Mouse (Mus musculus) intestine, postnatal 0 days (tissue): Measurements from ENCODE around the gene Crim1. TPM values are rescaled to one million over a fixed set of nuclear protein-coding genes. Genes with fewer than 3 reads are reported as not detected.

Experiments
- ATAC-seq: fragments of 200-750 bp; cut with Nextera tagmentation; 2 replicates; pipeline ENCODE4 v1.8.0; 2017; ENCODE audit warnings: mild to moderate bottlenecking, moderate TSS enrichment, moderate library complexity
- H3K27ac ChIP-seq: fragments of 300-500 bp; sonication (generic); 2 replicates; pipeline ENCODE4 v1.5.1; 2014; ENCODE audit warnings: mild to moderate bottlenecking, low read depth, low read length, moderate library complexity
- H3K27me3 ChIP-seq: fragments of 300-500 bp; sonication (generic); replicated peaks from 2 replicates; pipeline ENCODE4 v1.6.1; 2014; ENCODE audit warnings: low read length, mixed read lengths; ENCODE audit not compliant: control insufficient read depth, insufficient read depth
- H3K36me3 ChIP-seq: fragments of 300-500 bp; sonication (generic); 2 replicates; pipeline ENCODE4 v1.6.1; 2014; ENCODE audit warnings: mild to moderate bottlenecking, moderate library complexity; ENCODE audit not compliant: control insufficient read depth, insufficient read depth
- H3K4me1 ChIP-seq: fragments of 300-500 bp; sonication (generic); replicated peaks from 2 replicates; pipeline ENCODE4 v1.6.1; 2014; ENCODE audit warnings: antibody characterized with exemption, low read length, mixed read lengths; ENCODE audit not compliant: control insufficient read depth, insufficient read depth
- H3K4me2 ChIP-seq: fragments of 300-500 bp; sonication (generic); replicated peaks from 2 replicates; pipeline ENCODE4 v1.6.1; 2014; ENCODE audit warnings: low read depth, mild to moderate bottlenecking, moderate library complexity
- H3K4me3 ChIP-seq: fragments of 300-500 bp; sonication (generic); 2 replicates; pipeline ENCODE4 v1.5.1; 2014; ENCODE audit warnings: low read depth, low read length
- H3K9ac ChIP-seq: fragments of 300-500 bp; sonication (generic); 2 replicates; pipeline ENCODE4 v1.6.1; 2014; ENCODE audit warnings: mild to moderate bottlenecking, low read depth, low read length
- H3K9me3 ChIP-seq: fragments of 300-500 bp; sonication (generic); 2 replicates; pipeline ENCODE4 v1.6.1; 2016; ENCODE audit warnings: mixed run types; ENCODE audit not compliant: control insufficient read depth
- CTCF ChIP-seq: sonication (generic); IDR thresholded peaks from 2 replicates; pipeline ENCODE4 v1.5.1; 2016; ENCODE audit warnings: low read depth, mild to moderate bottlenecking, control low read depth, antibody characterized with exemption, moderate library complexity
- WGBS: fragments of 180-500 bp; shearing (Covaris S2); extraction: QIAGEN DNeasy Blood & Tissue Kit; methylation state at CpG from one replicate; pipeline ENCODE4 v1.1.7; 2014; 5-methylcytosine and 5-hydroxymethylcytosine counted together
- polyA plus RNA-seq: library from polyadenylated mRNA; unstranded; fragments of >200 nt; fragmentation: Nextera tagmentation; extraction: Ambion mirVana; gene quantifications from 2 replicates; pipeline ENCODE4 v1.2.1, GENCODE M21; 2015

Gene Crim1
- polyA plus RNA-seq, 1 experiment from 2014 or later, result 7.7 TPM

- Histone ChIP-seq H3K4me2 (peak overlapping the region; percentile 46; the same call in 1 of the 2 replicates), H3K9me3 (no peaks in the 10 kb centered on the region), H3K27me3 (no peaks in the 10 kb centered on the region), H3K27ac (peak overlapping the region; percentile 80), H3K4me3 (no peak overlapping the region), H3K9ac (no peak overlapping the region), H3K36me3 (no peaks in the 10 kb centered on the region), H3K4me1 (no peaks in the 10 kb centered on the region; the same call in none of the 2 replicates)
- 37% methylated on average over 7 of the region's 7 CpGs for WGBS
- ATAC-seq, result peak; percentile 94
- no peak for TF ChIP-seq CTCF
Measured at GRCm38 (mm10) chr17:78273875-78274274, 73.8 kb downstream of the Crim1 start.

- H3K36me3 ChIP-seq, result no peaks in the 10 kb centered on the region
- no peaks in the 10 kb centered on the region; the same call in none of the 2 replicates for H3K4me1 ChIP-seq
- H3K9ac ChIP-seq, result 0 out of 2 replicates have a peak overlapping the region, but pooled peaks have one; percentile 4
- no peak overlapping the region; the same call in 1 of the 2 replicates for H3K4me3 ChIP-seq
- no peaks in the 10 kb centered on the region for H3K27me3 ChIP-seq
- no peaks in the 10 kb centered on the region for H3K9me3 ChIP-seq
- peak overlapping the region; percentile 46; the same call in 1 of the 2 replicates for H3K4me2 ChIP-seq
- ATAC-seq, result no peak
- peak overlapping the region; percentile 80 for H3K27ac ChIP-seq
- no peak for TF ChIP-seq CTCF
- WGBS, result 53% methylated on average over 7 of the region's 7 CpGs
Measured at GRCm38 (mm10) chr17:78274609-78275506, 74.8 kb downstream of the Crim1 start.

- H3K4me2 ChIP-seq, result no peak overlapping the region
- H3K4me3 ChIP-seq, result no peak overlapping the region
- no peaks in the 10 kb centered on the region for H3K27me3 ChIP-seq
- no peak for TF ChIP-seq CTCF
- no peaks in the 10 kb centered on the region for H3K36me3 ChIP-seq
- WGBS, result 44% methylated on average over 4 of the region's 4 CpGs
- no peak overlapping the region for H3K9ac ChIP-seq
- ATAC-seq, result no peak
- H3K27ac ChIP-seq, result no peak overlapping the region
- H3K4me1 ChIP-seq, result no peaks in the 10 kb centered on the region; the same call in none of the 2 replicates
- H3K9me3 ChIP-seq, result no peaks in the 10 kb centered on the region
Measured at GRCm38 (mm10) chr17:78275507-78275813, 75.4 kb downstream of the Crim1 start.

GRCm38 (mm10) chr17:78279191-78279590, 79.1 kb downstream of the Crim1 start:
- Histone ChIP-seq H3K4me1 (no peaks in the 10 kb centered on the region; the same call in 1 of the 2 replicates), H3K36me3 (no peaks in the 10 kb centered on the region; the same call in 1 of the 2 replicates), H3K9me3 (no peaks in the 10 kb centered on the region), H3K9ac (no peak overlapping the region), H3K4me3 (no peak overlapping the region), H3K27ac (no peak overlapping the region), H3K27me3 (no peaks in the 10 kb centered on the region), H3K4me2 (no peak overlapping the region)
- TF ChIP-seq CTCF, result no peak
- no peak for ATAC-seq
- WGBS, result 71% methylated on average over 12 of the region's 12 CpGs

GRCm38 (mm10) chr17:78280991-78281712, 81.1 kb downstream of the Crim1 start:
- no peak overlapping the region for H3K27ac ChIP-seq
- H3K27me3 ChIP-seq, result no peaks in the 10 kb centered on the region
- no peaks in the 10 kb centered on the region for H3K4me1 ChIP-seq
- H3K9ac ChIP-seq, result no peak overlapping the region
- ATAC-seq, result no peak
- no peak for TF ChIP-seq CTCF
- whole genome bisulfite sequencing, result 70% methylated on average over 18 of the region's 18 CpGs
- H3K4me2 ChIP-seq, result no peak overlapping the region
- no peak overlapping the region for H3K4me3 ChIP-seq
- H3K36me3 ChIP-seq, result no peaks in the 10 kb centered on the region; the same call in 1 of the 2 replicates
- no peaks in the 10 kb centered on the region for H3K9me3 ChIP-seq
